Mouse (Mus musculus) midbrain, embryonic 14.5 days (tissue): Measurements from ENCODE around the gene Vps37b. TPM values are rescaled to one million over a fixed set of nuclear protein-coding genes. Genes with fewer than 3 reads are reported as not detected.

Experiments used
- ATAC-seq: fragments of 200-750 bp; cut with Nextera tagmentation; 2 replicates; pipeline ENCODE4 v1.8.0; 2017; ENCODE audit warnings: moderate number of reproducible peaks, moderate library complexity; ENCODE audit not compliant: low FRiP score, low TSS enrichment
- DNase-seq: peaks from one replicate; pipeline ENCODE4 v3.0.0-alpha.2; 2015
- H3K27ac ChIP-seq: fragments of 300-500 bp; sonication (generic); replicated peaks from 2 replicates; pipeline ENCODE4 v1.5.1; 2014; ENCODE audit warnings: mild to moderate bottlenecking, low read depth, low read length, moderate library complexity
- H3K27me3 ChIP-seq: fragments of 300-500 bp; sonication (generic); 2 replicates; pipeline ENCODE4 v1.6.1; 2014; ENCODE audit warnings: low read length, control low read depth, mixed read lengths; ENCODE audit not compliant: control insufficient read depth, insufficient read depth
- H3K36me3 ChIP-seq: fragments of 300-500 bp; sonication (generic); 2 replicates; pipeline ENCODE4 v1.6.1; 2014; ENCODE audit warnings: low read length, control low read depth; ENCODE audit not compliant: control insufficient read depth, insufficient read depth
- H3K4me1 ChIP-seq: fragments of 300-500 bp; sonication (generic); 2 replicates; pipeline ENCODE4 v1.6.1; 2014; ENCODE audit warnings: mild to moderate bottlenecking, antibody characterized with exemption, low read length, control low read depth; ENCODE audit not compliant: control insufficient read depth, insufficient read depth
- H3K4me2 ChIP-seq: fragments of 300-500 bp; sonication (generic); 2 replicates; pipeline ENCODE4 v1.6.1; 2014; ENCODE audit warnings: mild to moderate bottlenecking, low read length, moderate library complexity
- H3K4me3 ChIP-seq: fragments of 300-500 bp; sonication (generic); replicated peaks from 2 replicates; pipeline ENCODE4 v1.5.1; 2014; ENCODE audit warnings: low read depth, low read length
- H3K9ac ChIP-seq: fragments of 300-500 bp; sonication (generic); replicated peaks from 2 replicates; pipeline ENCODE4 v1.6.1; 2014; ENCODE audit warnings: mild to moderate bottlenecking, low read length, moderate library complexity
- H3K9me3 ChIP-seq: fragments of 300-500 bp; sonication (generic); 2 replicates; pipeline ENCODE4 v1.6.1; 2016; ENCODE audit warnings: low read length, control low read depth, mixed read lengths; ENCODE audit not compliant: control insufficient read depth
- WGBS: fragments of 180-500 bp; shearing (Covaris S2); extraction: QIAGEN DNeasy Blood & Tissue Kit; methylation state at CpG from one replicate; pipeline ENCODE4 v1.1.7; 2014; 5-methylcytosine and 5-hydroxymethylcytosine counted together
- polyA plus RNA-seq: library from polyadenylated mRNA; unstranded; fragments of >200 nt; fragmentation: Nextera tagmentation; extraction: Ambion mirVana; gene quantifications from 2 replicates; pipeline ENCODE4 v1.2.1, GENCODE M21; 2014

Vps37b gene
- polyA plus RNA-seq, 1 experiment from 2014 or later, result 72.4 TPM

- no peaks in the 10 kb centered on the region for H3K27me3 ChIP-seq
- H3K4me1 ChIP-seq, result 0 out of 2 replicates have a peak, but pooled peaks cover 3% of the 10 kb centered on the region
- peaks cover 78% of the 10 kb centered on the region for H3K36me3 ChIP-seq
- H3K4me2 ChIP-seq, result no peak overlapping the region
- no peaks in the 10 kb centered on the region for H3K9me3 ChIP-seq
- ATAC-seq, result no peak
- DNase-seq, result no peak
- no peak overlapping the region for H3K4me3 ChIP-seq
- H3K27ac ChIP-seq, result no peak overlapping the region
- H3K9ac ChIP-seq, result no peak overlapping the region
- WGBS, result 93% methylated on average over 15 of the region's 15 CpGs
Measured at GRCm38 (mm10) chr5:124005151-124005500, 26.9 kb downstream of the Vps37b start.

GRCm38 (mm10) chr5:124004356-124005150 lies 27.5 kb downstream of the Vps37b start:
- H3K4me2 ChIP-seq, result no peak overlapping the region
- no peak overlapping the region for H3K9ac ChIP-seq
- no peaks in the 10 kb centered on the region for H3K27me3 ChIP-seq
- WGBS, result 89% methylated on average over 17 of the region's 17 CpGs
- ATAC-seq, result no peak
- 0 out of 2 replicates have a peak, but pooled peaks cover 3% of the 10 kb centered on the region for H3K4me1 ChIP-seq
- H3K27ac ChIP-seq, result no peak overlapping the region
- no peaks in the 10 kb centered on the region for H3K9me3 ChIP-seq
- no peak overlapping the region for H3K4me3 ChIP-seq
- no peak for DNase-seq
- H3K36me3 ChIP-seq, result peaks cover 73% of the 10 kb centered on the region

- Histone ChIP-seq H3K4me1 (0 out of 2 replicates have a peak, but pooled peaks cover 3% of the 10 kb centered on the region), H3K9ac (no peak overlapping the region), H3K4me3 (no peak overlapping the region), H3K4me2 (no peak overlapping the region), H3K27me3 (no peaks in the 10 kb centered on the region), H3K27ac (peak overlapping the region; percentile 20; the same call in 1 of the 2 replicates), H3K9me3 (no peaks in the 10 kb centered on the region), H3K36me3 (peaks cover 63% of the 10 kb centered on the region)
- WGBS, result 59% methylated on average over 4 of the region's 4 CpGs
- DNase-seq, result no peak
- ATAC-seq, result no peak
Measured at GRCm38 (mm10) chr5:124003375-124003774, 28.7 kb downstream of the Vps37b start.

- peak overlapping the region; percentile 20; the same call in 1 of the 2 replicates for H3K27ac ChIP-seq
- no peak overlapping the region for H3K9ac ChIP-seq
- WGBS, result 65% methylated on average over 2 of the region's 2 CpGs
- H3K4me3 ChIP-seq, result no peak overlapping the region
- DNase-seq (no peak), ATAC-seq (no peak)
- no peak overlapping the region for H3K4me2 ChIP-seq
- 0 out of 2 replicates have a peak, but pooled peaks cover 3% of the 10 kb centered on the region for H3K4me1 ChIP-seq
- H3K9me3 ChIP-seq, result no peaks in the 10 kb centered on the region
- H3K27me3 ChIP-seq, result no peaks in the 10 kb centered on the region
- H3K36me3 ChIP-seq, result peaks cover 58% of the 10 kb centered on the region
Measured at GRCm38 (mm10) chr5:124002876-124003275, 29.2 kb downstream of the Vps37b start.

- Histone ChIP-seq H3K4me3 (no peak overlapping the region), H3K36me3 (peaks cover 42% of the 10 kb centered on the region), H3K27ac (no peak overlapping the region; the same call in 1 of the 2 replicates), H3K4me2 (no peak overlapping the region), H3K9me3 (no peaks in the 10 kb centered on the region), H3K27me3 (no peaks in the 10 kb centered on the region), H3K9ac (no peak overlapping the region), H3K4me1 (0 out of 2 replicates have a peak, but pooled peaks cover 3% of the 10 kb centered on the region)
- DNase-seq, result no peak
- no peak; the same call in 1 of the 2 replicates for ATAC-seq
- WGBS, result 62% methylated on average over 9 of the region's 9 CpGs
Measured at GRCm38 (mm10) chr5:124001274-124001673, 30.8 kb downstream of the Vps37b start.

GRCm38 (mm10) chr5:124000824-124001223 lies 31.2 kb downstream of the Vps37b start:
- Histone ChIP-seq H3K9me3 (no peaks in the 10 kb centered on the region), H3K9ac (no peak overlapping the region), H3K27ac (no peak overlapping the region), H3K36me3 (peaks cover 38% of the 10 kb centered on the region), H3K27me3 (no peaks in the 10 kb centered on the region), H3K4me1 (0 out of 2 replicates have a peak, but pooled peaks cover 3% of the 10 kb centered on the region), H3K4me3 (no peak overlapping the region), H3K4me2 (no peak overlapping the region)
- DNase-seq (peak; percentile 97), ATAC-seq (peak; percentile 71)
- 14% methylated on average over 7 of the region's 7 CpGs for WGBS

GRCm38 (mm10) chr5:123998370-123998769 lies 33.7 kb downstream of the Vps37b start:
- ATAC-seq, result no peak
- 88% methylated on average over 10 of the region's 10 CpGs for WGBS
- Histone ChIP-seq H3K27ac (no peak overlapping the region), H3K27me3 (no peaks in the 10 kb centered on the region), H3K4me2 (no peak overlapping the region), H3K9me3 (no peaks in the 10 kb centered on the region), H3K4me3 (no peak overlapping the region), H3K36me3 (0 out of 2 replicates have a peak, but pooled peaks cover 20% of the 10 kb centered on the region), H3K4me1 (0 out of 2 replicates have a peak, but pooled peaks cover 3% of the 10 kb centered on the region), H3K9ac (no peak overlapping the region)
- no peak for DNase-seq

GRCm38 (mm10) chr5:123997811-123998210 lies 34.3 kb downstream of the Vps37b start:
- DNase-seq, result no peak
- ATAC-seq, result no peak
- Histone ChIP-seq H3K9me3 (no peaks in the 10 kb centered on the region), H3K36me3 (0 out of 2 replicates have a peak, but pooled peaks cover 15% of the 10 kb centered on the region), H3K4me2 (no peak overlapping the region), H3K4me1 (0 out of 2 replicates have a peak, but pooled peaks cover 1% of the 10 kb centered on the region), H3K4me3 (no peak overlapping the region), H3K27me3 (no peaks in the 10 kb centered on the region), H3K27ac (no peak overlapping the region), H3K9ac (no peak overlapping the region)
- WGBS, result 81% methylated on average over 16 of the region's 16 CpGs
